Mouse (Mus musculus) cerebellum, adult 11-12 months (tissue): ENCODE measurements around the gene Nostrin.

Source experiments
- DNase-seq: peaks from one replicate; pipeline ENCODE4 v3.0.0; 2022

Nostrin gene

DNA sequence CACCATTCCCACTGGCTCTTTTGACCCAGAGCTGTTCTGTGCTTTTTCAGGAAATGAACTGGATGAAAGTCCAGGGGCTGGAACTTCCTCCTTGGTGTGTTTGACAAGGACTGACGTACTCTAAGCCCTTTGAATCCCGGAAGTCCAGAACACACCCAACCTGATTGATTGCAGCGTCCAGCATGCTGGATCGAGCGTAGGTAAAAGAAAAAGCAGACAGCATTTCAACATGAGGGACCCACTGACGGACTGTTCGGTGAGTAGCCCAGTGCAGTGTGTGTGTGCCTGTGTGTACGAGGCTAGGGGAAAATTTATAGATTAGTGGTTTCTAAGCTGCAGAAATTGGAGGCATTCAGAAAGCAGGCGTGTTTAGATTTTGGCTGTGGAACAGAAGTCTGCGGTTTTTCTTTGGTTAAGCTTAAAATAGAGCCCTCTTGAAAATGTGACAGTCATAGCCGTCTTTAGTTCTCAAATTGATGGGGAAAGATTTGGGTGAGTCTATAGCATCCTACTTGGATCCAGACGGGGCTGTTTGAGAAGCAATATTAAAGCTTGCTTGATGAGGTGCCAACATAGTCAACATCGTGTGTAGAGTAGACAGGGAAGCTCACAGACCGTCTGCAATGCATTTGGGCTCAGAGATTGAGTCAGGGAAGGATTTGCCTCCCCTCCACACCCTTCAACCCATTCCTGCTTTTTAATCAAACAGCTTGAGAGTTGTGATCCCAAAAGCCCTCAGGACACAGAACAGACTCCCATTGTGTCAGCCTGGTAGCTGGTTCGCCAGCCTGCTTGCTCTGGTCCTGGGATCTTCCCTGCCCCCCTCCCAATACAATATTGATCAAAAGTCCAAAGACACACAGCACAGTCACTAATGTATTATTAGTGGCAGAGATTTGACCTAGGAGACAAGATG, at the start of gene Nostrin:
TSS of gene Nostrin (plus strand) at position 140 of the 916 bp plus-strand sequence.
- DNase-seq, result no peak

GRCm38 (mm10) chr2:69086505-69087260, 48.9 kb upstream of the Nostrin start:
- DNase-seq, result no peak

DNA sequence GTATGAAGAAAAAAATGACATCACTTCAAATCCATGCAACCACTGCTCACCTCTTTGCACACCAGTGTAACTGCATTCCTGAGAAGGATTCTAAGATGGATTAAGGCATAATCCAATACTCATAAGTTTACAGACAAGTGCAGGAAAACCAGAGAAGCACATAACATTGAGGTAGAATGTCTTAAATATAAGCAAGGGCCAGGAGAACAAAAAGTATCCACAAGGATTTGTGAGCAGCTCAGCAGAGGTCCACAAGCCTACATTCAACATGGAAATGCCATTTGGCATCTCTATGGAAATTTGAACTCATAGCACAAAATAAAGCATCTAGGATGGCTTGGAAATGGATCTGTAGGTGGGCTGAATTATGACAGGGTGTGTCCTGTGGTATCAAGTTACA, 39.8 kb upstream of the Nostrin start:
- DNase-seq, result no peak

GRCm38 (mm10) chr2:69096821-69097220, 38.8 kb upstream of the Nostrin start:
- no peak for DNase-seq

DNA sequence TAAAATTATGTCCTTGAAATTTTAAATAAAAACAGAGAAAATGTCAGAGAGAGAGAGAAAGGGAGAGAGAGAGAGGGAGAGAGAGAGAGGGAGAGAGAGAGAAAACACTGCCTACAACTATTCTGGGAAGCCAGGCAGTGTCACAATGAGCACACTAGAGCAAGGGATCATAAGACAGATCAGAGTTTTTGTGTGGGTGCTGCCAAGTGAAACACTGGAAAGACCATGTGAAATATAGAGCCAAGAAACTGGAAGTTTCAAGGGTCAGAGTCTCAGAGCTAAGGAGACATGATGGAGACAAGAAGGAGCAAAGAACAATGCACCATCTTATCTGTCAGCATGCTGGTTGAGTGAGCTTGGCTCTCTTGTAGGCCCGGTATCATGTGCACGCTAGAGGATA, 38.1 kb upstream of the Nostrin start:
- no peak for DNase-seq

GRCm38 (mm10) chr2:69098701-69099100, 36.9 kb upstream of the Nostrin start:
- DNase-seq, result no peak

- no peak for DNase-seq
Observed at GRCm38 (mm10) chr2:69099147-69099546, 36.5 kb upstream of the Nostrin start.

DNA sequence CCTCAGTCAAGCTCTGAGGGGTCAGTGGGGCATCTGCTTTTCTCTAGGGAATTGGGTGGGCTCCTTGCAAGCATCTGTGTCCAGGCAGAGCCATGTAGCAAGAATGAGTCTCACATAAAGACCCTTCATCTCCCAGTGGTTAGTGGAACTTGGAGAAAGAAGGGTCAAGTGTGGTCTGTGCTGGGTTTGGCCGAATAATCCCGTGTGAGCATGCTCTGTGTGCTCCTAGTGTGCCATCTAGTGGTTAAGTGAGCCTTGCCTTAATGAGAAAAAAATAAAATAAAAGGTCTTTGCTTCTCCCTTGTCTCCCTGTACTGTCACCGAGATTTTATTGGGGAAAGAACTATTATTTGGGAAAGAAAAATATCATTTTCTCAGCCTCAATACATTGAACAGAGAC, 34.9 kb upstream of the Nostrin start:
- DNase-seq, result no peak

DNA sequence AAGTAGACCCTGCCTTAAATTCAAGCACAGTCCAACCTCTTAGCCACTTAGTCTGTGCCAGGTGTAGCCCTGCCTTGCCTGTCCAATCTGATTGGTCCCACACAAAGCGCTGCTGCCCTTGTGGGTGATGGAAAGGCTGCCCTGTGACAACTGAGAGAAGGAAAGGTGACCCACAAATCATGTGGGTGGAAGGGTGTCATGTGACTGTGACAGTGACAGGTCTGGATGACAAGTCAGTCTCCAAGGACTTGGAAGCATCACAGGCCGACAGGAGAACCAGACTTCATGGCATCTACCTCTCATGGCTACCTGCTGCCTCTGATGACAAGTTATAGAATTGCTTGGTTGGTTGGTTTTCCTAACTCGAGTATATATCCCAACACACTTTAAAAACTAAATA, 32.1 kb upstream of the Nostrin start:
- no peak for DNase-seq

GRCm38 (mm10) chr2:69104511-69105145, 31.0 kb upstream of the Nostrin start:
- DNase-seq, result no peak

DNA sequence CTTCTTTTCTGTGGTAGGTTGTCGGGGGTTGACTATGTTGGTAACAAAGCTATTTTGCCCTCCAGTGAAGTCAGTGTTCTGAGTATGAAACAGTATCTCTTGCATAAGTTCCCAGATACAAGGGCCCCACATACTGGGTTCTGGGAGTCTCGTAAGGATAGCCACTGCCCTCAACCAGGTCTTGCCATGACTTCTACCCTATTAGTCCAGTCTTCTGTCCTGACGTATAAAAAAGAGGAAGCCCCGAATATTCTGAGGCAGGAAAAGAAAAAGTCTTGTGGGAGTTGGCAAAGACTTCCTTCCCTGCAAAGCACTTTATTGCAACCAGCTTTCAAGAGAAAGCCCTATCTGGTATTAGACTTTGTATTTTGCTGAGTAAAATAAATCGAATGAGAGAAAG, 26.4 kb upstream of the Nostrin start:
- DNase-seq, result no peak

DNA sequence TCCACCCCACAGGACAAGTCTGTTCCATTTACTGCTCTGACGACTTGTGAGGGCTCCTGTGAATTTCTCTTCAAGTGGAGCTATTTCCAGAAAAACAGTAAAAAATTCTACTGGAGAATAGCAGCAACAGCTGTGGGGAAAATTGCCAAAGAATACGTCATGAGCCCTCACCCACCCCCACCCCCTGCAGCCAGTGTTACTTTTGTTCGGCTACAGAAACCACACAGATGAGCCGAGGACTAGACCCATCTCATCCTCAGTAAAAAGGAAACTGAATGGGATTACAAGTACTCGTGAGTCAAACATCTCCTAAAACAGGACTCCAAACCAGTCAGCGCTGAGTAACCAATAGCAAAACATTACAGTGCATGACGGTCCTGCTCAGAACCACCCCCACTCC, 25.9 kb upstream of the Nostrin start:
- no peak for DNase-seq

DNA sequence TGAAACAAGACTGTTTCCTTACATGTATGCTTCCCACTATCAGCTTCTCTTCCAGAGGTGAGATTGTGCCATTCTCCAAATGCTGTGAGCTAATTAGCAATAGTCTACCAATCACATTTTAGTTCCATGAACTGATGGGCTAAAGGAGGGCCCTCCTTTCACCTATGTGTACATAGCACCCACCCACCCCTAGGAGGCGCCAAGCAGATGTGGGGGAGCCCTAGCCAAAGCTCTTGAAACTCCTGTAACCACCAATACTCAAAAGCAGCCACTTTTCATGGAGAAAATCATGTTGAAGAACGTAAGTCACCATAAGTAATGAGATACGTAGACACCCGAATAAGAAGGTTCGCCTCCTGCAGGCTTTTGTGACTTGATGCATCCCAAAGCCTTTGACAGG, 23.0 kb upstream of the Nostrin start:
- DNase-seq, result no peak

GRCm38 (mm10) chr2:69113829-69114547, 21.6 kb upstream of the Nostrin start:
- DNase-seq, result no peak

GRCm38 (mm10) chr2:69115921-69116320, 19.7 kb upstream of the Nostrin start:
- no peak for DNase-seq

GRCm38 (mm10) chr2:69116767-69117166, 18.8 kb upstream of the Nostrin start:
- DNase-seq, result no peak

- no peak for DNase-seq
Observed at GRCm38 (mm10) chr2:69118994-69119393, 16.6 kb upstream of the Nostrin start.

DNA sequence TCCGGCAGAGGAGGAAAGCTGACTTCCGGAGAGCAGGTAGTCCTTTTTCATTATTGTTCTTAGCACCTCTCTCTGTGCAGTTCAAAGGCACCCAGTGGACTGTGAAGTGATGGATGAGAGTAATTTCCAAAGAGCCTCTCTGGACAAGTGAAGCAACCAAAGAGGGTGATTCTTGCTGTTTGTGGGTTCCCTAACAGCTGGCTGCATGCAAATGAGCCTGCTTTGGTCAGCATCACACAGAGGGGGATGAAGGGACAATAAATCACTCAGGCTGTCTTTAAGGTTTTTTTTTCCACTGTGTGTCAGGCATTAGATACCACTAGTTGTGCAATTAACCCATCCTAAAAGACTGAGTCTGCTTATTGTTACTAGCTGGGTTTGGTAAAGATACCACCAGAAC, 15.9 kb upstream of the Nostrin start:
- DNase-seq, result no peak

DNA sequence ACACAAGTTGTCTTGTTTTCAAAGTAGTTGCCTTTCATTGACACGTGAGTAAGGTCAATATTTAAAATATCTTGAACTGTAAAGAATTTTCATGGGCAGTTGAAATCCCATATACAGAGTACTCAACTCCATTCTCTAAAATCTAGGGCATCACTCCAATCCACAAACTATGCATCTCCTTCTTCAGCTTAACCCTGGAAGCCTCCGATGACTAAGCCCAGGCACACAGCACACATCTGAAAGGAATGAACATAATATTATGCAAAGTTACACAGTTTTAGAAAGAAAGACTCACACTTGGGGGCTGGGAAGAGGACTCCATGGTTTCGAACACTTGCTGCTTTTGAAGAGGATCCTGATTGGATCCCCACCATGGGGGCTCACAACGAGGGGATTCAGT, 13.9 kb upstream of the Nostrin start:
- no peak for DNase-seq

DNA sequence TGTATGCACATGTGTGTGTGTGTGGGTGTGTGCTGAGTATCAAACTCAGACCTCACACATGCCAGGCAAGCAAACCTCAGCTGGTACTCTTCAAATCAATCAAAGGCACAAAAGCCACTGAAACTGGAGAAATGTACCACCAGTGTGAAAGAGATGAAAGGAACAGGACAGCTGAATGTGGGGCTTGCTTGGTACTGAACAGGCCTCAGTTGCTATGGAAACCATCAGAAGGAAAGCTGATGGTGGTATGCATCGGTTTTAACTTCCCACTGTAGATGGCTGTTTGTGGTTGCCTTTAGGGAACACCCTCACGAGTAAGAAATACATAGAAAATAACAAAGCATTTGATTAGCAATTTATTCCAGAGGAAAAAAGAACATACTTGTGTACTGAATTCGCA, 10.2 kb upstream of the Nostrin start:
- DNase-seq, result no peak

DNA sequence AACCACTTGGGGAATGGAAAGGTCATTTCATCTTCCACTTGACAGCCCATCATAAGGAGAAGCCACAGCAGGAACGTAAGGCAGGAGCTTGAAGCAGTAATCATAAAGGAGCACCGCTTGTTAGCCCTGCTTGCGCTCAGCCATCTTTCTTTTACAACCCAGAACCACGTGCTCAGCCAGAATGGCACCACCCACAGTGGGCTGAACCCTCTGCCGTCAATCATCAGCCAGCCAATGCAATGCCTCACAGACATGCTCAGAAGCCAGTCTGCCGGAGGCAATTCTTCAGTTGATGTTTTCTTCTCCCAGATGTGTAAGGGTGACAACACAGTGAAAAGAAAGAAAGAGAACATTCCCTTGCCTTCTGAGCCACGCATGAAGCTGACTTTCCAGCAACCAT, 7.3 kb upstream of the Nostrin start:
- no peak for DNase-seq

DNA sequence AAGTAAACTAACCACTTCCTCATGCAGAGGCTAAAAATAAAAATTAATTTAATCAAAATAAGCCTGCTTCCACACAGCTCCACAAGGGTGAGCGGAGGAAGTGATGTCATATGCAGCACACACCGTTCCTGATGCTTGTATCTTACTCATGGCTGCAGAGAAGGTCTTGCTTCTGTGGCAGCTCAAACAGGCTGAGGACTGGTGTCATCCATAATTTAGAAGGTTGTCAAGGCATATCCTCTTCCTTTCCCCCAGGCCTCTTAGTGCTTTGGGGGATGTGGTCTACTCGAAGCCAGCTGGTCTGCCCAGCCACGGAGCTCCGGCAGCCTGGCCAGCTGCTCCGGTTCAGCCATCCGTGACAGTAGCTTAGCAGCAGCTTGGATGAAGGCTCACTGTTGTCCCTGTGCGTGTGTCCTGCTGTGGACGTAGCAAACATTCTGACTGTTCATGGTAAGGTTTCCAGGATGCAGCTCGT, 6.6 kb upstream of the Nostrin start:
- DNase-seq, result no peak
